Mouse (Mus musculus) spleen, postnatal 36 days (tissue): Measurements from ENCODE around the gene Sh2d3c.

ENCODE experiments used
- DNase-seq, 2 experiments: peaks; one replicate each; pipeline ENCODE4 v3.0.0; 2022; ENCODE audit warnings: low spot score in 2 of 2, mixed read lengths in 1 of 2

Gene Sh2d3c

GRCm38 (mm10) chr2:32724832-32725790, 4.3 kb downstream of the Sh2d3c start:
- peak in 1 of 2 experiments; percentile 39 for DNase-seq

GRCm38 (mm10) chr2:32727435-32727834, 6.6 kb downstream of the Sh2d3c start:
- DNase-seq, result peak; percentile 86 to 89

- no peak for DNase-seq
Measured at GRCm38 (mm10) chr2:32728463-32728862, 7.6 kb downstream of the Sh2d3c start.

- no peak for DNase-seq
Measured at GRCm38 (mm10) chr2:32729547-32729946, 8.7 kb downstream of the Sh2d3c start.

GRCm38 (mm10) chr2:32730854-32731253, 10.0 kb downstream of the Sh2d3c start:
- DNase-seq, result no peak

GRCm38 (mm10) chr2:32731911-32732310, 11.1 kb downstream of the Sh2d3c start:
- DNase-seq, result no peak

GRCm38 (mm10) chr2:32732695-32733094, 11.8 kb downstream of the Sh2d3c start:
- DNase-seq, result no peak

GRCm38 (mm10) chr2:32734480-32734879, 13.6 kb downstream of the Sh2d3c start:
- DNase-seq, result no peak

- DNase-seq, result no peak
Measured at GRCm38 (mm10) chr2:32734933-32735332, 14.1 kb downstream of the Sh2d3c start.

GRCm38 (mm10) chr2:32736306-32736829, 15.5 kb downstream of the Sh2d3c start:
- no peak for DNase-seq

- DNase-seq, result no peak
Measured at GRCm38 (mm10) chr2:32737008-32737407, 16.2 kb downstream of the Sh2d3c start.

- no peak for DNase-seq
Measured at GRCm38 (mm10) chr2:32739311-32739710, 18.5 kb downstream of the Sh2d3c start.

- no peak for DNase-seq
Measured at GRCm38 (mm10) chr2:32740916-32741272, 20.0 kb downstream of the Sh2d3c start, which contains the start of gene 6330409D20Rik. Gene 6330409D20Rik, minus strand, starts transcription at chr2:32741016.

- no peak for DNase-seq
Measured at GRCm38 (mm10) chr2:32741273-32742172, 20.7 kb downstream of the Sh2d3c start.

GRCm38 (mm10) chr2:32742173-32742531, 21.3 kb downstream of the Sh2d3c start:
- DNase-seq, result no peak

- DNase-seq, result no peak
Measured at GRCm38 (mm10) chr2:32744272-32744982, 23.6 kb downstream of the Sh2d3c start.

- no peak for DNase-seq
Measured at GRCm38 (mm10) chr2:32749082-32749481, 28.2 kb downstream of the Sh2d3c start.

GRCm38 (mm10) chr2:32750199-32750598, 29.3 kb downstream of the Sh2d3c start:
- no peak for DNase-seq

- DNase-seq, result no peak
Measured at GRCm38 (mm10) chr2:32750887-32751664, 30.2 kb downstream of the Sh2d3c start.

GRCm38 (mm10) chr2:32751665-32752033, 30.8 kb downstream of the Sh2d3c start:
- no peak for DNase-seq

- no peak for DNase-seq
Measured at GRCm38 (mm10) chr2:32752181-32752580, 31.3 kb downstream of the Sh2d3c start.
